25 mouse cellular contexts compared by ENCODE assay signal in genomic region chr15:27551117-27552114, GRCm38 (mm10).
DNase-seq lines count a peak whose midpoint lies in the region; ATAC-seq and TF ChIP-seq lines count a peak whose summit lies in the region.
"Had no signal": no experiment of that assay in that cellular context is flagged by ENCODE, and none has a peak within 500 bp of the region (broad histone marks: within the 10 kb centered on the region; RNA-seq: fewer than 3 reads in every experiment).

No protein-coding gene starts in this region.

- no peaks in the 10 kb centered on the region for H3K9me3 ChIP-seq in heart, embryonic 13.5 days
- H3K9me3 ChIP-seq: embryonic facial prominence, embryonic 13.5 days; forebrain, embryonic 12.5 days; G1E; liver, embryonic 13.5 days; midbrain, embryonic 12.5 days had no signal

- 78% methylated on average over 19 of the region's 19 CpGs for WGBS in heart, embryonic 13.5 days

- H3K4me1 ChIP-seq in heart, embryonic 13.5 days: peaks cover 49% of the 10 kb centered on the region
- H3K4me1 ChIP-seq: embryonic facial prominence, embryonic 13.5 days; forebrain, embryonic 12.5 days had no signal

- H3K9ac ChIP-seq in heart, embryonic 13.5 days: no peak overlapping the region
- H3K9ac ChIP-seq: embryonic facial prominence, embryonic 13.5 days; forebrain, embryonic 12.5 days; hindbrain, embryonic 14.5 days; liver, embryonic 13.5 days; lung, embryonic 14.5 days; midbrain, embryonic 12.5 days had no signal

- no peak overlapping the region for H3K4me2 ChIP-seq in heart, embryonic 13.5 days
- H3K4me2 ChIP-seq: embryonic facial prominence, embryonic 13.5 days; forebrain, embryonic 12.5 days; hindbrain, embryonic 14.5 days; liver, embryonic 13.5 days; lung, embryonic 14.5 days; midbrain, embryonic 12.5 days had no signal

- intact Hi-C loops in gastrocnemius, postnatal 36 days (cut with DNase I): no loop called here
- intact Hi-C loops in left cerebral cortex, adult 2 months (cut with DNase I): no loop called here

- peak; percentile 58 for DNase-seq in gastrocnemius, postnatal 25 days
- DNase-seq in gastrocnemius, postnatal 36 days: no peak
- DNase-seq in left cerebral cortex, adult 2 months (ENCODE audit: extremely low spot score in 1 of 2, low spot score in 2 of 2): no peak
- DNase-seq in left cerebral cortex, adult 18-20 months (ENCODE audit: low spot score in 2 of 2): no peak
- DNase-seq in skeletal muscle tissue, adult 2 months (ENCODE audit: low read depth, low spot score): peak; percentile 59
- no peak for DNase-seq in thymus, postnatal 14 days
- DNase-seq: adrenal gland, postnatal 36 days; cerebellum, adult 11 months; cerebellum, postnatal 10 days; gastrocnemius, postnatal 14 days; kidney, adult 8-10 months; kidney, postnatal 10 days; liver, embryonic 13.5 days; lung, embryonic 14.5 days; right cerebral cortex, postnatal 14 days; spleen, adult 18-20 months had no signal

- no peak for TF ChIP-seq CTCF in left cerebral cortex, adult 2 months (IDR thresholded peaks at IDR 0.05)

- H3K27ac ChIP-seq in left cerebral cortex, adult 2 months: peak overlapping the region; percentile 55
- H3K27ac ChIP-seq in heart, embryonic 13.5 days (replicated peaks): 0 out of 2 replicates have a peak overlapping the region, but pooled peaks have one; percentile 20
- H3K27ac ChIP-seq: embryonic facial prominence, embryonic 13.5 days; forebrain, embryonic 12.5 days; hindbrain, embryonic 14.5 days; liver, embryonic 13.5 days; midbrain, embryonic 12.5 days had no signal

- no peak for ATAC-seq in heart, embryonic 13.5 days (ENCODE audit: extremely low read depth, insufficient number of reproducible peaks, low FRiP score, low TSS enrichment)
- ATAC-seq: inflammation-experienced regulatory T-cells, adult 6 months; Patski had no signal

- H3K4me3 ChIP-seq in left cerebral cortex, adult 2 months: no peak overlapping the region
- H3K4me3 ChIP-seq in heart, embryonic 13.5 days: no peak overlapping the region
- H3K4me3 ChIP-seq: embryonic facial prominence, embryonic 13.5 days; erythroblast, embryonic 14.5 days; forebrain, embryonic 12.5 days; liver, embryonic 13.5 days; midbrain, embryonic 12.5 days had no signal

- no peaks in the 10 kb centered on the region for H3K27me3 ChIP-seq in heart, embryonic 13.5 days (replicated peaks)
- H3K27me3 ChIP-seq: embryonic facial prominence, embryonic 13.5 days; forebrain, embryonic 12.5 days; liver, embryonic 13.5 days; midbrain, embryonic 12.5 days; Patski had no signal

- H3K36me3 ChIP-seq in heart, embryonic 13.5 days: no peaks in the 10 kb centered on the region
- H3K36me3 ChIP-seq: embryonic facial prominence, embryonic 13.5 days; midbrain, embryonic 12.5 days had no signal

Comparison
In these comparisons a context has a peak if more than half of its experiments do, and no peak if none do; other contexts are left out.
1. DNase-seq: peak in gastrocnemius, postnatal 25 days (single experiment) and skeletal muscle tissue, adult 2 months (single experiment); none in gastrocnemius, postnatal 36 days (0 of 2), left cerebral cortex, adult 2 months (0 of 2), left cerebral cortex, adult 18-20 months (0 of 2) and thymus, postnatal 14 days (single experiment).